10 mouse cellular contexts compared by ENCODE assay signal in the genomic region with DNA sequence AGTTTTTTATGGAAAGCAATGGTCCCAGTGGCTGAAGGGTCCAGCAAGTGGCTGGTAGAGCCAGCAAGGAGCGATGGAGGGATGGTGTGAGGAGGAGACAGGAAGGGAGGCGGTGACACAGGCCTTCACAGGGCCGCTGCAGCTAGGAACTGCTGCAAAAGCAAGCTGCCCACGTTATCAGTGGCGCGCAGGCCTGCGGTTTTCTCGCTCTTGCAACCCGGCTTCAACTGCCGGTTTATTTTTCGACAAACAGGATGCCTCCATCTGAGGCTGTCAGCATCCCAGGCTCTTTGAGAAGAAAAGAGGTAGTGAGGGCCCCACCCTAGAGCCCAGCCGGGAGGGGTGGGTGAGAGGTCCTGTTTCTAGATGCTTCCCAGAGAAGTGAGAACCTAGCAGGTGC. TPM values are rescaled to one million over a fixed set of nuclear protein-coding genes. Genes with fewer than 3 reads are reported as not detected.
DNase-seq lines count a peak whose midpoint lies in the region; ATAC-seq and TF ChIP-seq lines count a peak whose summit lies in the region.
"Had no signal": no experiment of that assay in that cellular context is flagged by ENCODE, and none has a peak within 500 bp of the region (broad histone marks: within the 10 kb centered on the region; RNA-seq: fewer than 3 reads in every experiment).

No protein-coding gene starts in this region.

- ATAC-seq in intestine, embryonic 15.5 days: peak; percentile 39; the same call in 1 of the 2 replicates
- ATAC-seq in intestine, postnatal 0 days: no peak
- ATAC-seq in erythroid progenitor cell, adult 5-6 weeks (replicated peaks; ENCODE audit: low FRiP score, poor library complexity, severe bottlenecking): peak; percentile 93

- H3K4me2 ChIP-seq in intestine, embryonic 15.5 days (replicated peaks): no peak overlapping the region
- H3K4me2 ChIP-seq in intestine, postnatal 0 days (replicated peaks; ENCODE audit: low read depth): no peak overlapping the region
- H3K4me2 ChIP-seq: neural tube, embryonic 12.5 days had no signal

- no peaks in the 10 kb centered on the region for H3K36me3 ChIP-seq in intestine, embryonic 15.5 days
- H3K36me3 ChIP-seq in intestine, postnatal 0 days (ENCODE audit: control insufficient read depth, insufficient read depth): no peaks in the 10 kb centered on the region
- H3K36me3 ChIP-seq in thymus, adult 2 months (ENCODE audit: control insufficient read depth, insufficient read depth, low read length): no peaks in the 10 kb centered on the region
- H3K36me3 ChIP-seq: neural tube, embryonic 12.5 days had no signal

- no peaks in the 10 kb centered on the region for H3K4me1 ChIP-seq in intestine, embryonic 15.5 days (replicated peaks)
- H3K4me1 ChIP-seq in intestine, postnatal 0 days (replicated peaks; ENCODE audit: control insufficient read depth, insufficient read depth, low read length): no peaks in the 10 kb centered on the region
- H3K4me1 ChIP-seq in thymus, adult 2 months (replicated peaks; ENCODE audit: control insufficient read depth, insufficient read depth, low read length): peaks cover 56% of the 10 kb centered on the region
- H3K4me1 ChIP-seq: neural tube, embryonic 12.5 days had no signal

- H3K27me3 ChIP-seq in intestine, embryonic 15.5 days (replicated peaks): no peaks in the 10 kb centered on the region
- H3K27me3 ChIP-seq in intestine, postnatal 0 days (replicated peaks; ENCODE audit: control insufficient read depth, insufficient read depth, low read length): no peaks in the 10 kb centered on the region
- H3K27me3 ChIP-seq in thymus, adult 2 months (ENCODE audit: control insufficient read depth, insufficient read depth, low read length): no peaks in the 10 kb centered on the region
- H3K27me3 ChIP-seq: neural tube, embryonic 12.5 days had no signal

- TF ChIP-seq POLR2A in thymus, adult 2 months (IDR thresholded peaks at IDR 0.05; ENCODE audit: control insufficient read depth, extremely low read depth, insufficient read depth, low read length, poor library complexity): peak; percentile 61

- TF ChIP-seq CTCF in intestine, postnatal 0 days (IDR thresholded peaks at IDR 0.05; ENCODE audit: low read depth): no peak
- TF ChIP-seq CTCF in thymus, adult 2 months (IDR thresholded peaks at IDR 0.05; ENCODE audit: borderline replicate concordance, control insufficient read depth, extremely low read depth, insufficient read depth, low read length, poor library complexity): peak; percentile 48; the same call in 1 of the 2 replicates

- no peak overlapping the region for H3K9ac ChIP-seq in intestine, embryonic 15.5 days
- H3K9ac ChIP-seq in intestine, postnatal 0 days (ENCODE audit: low read depth, low read length): no peak overlapping the region
- H3K9ac ChIP-seq: neural tube, embryonic 12.5 days had no signal

- H3K27ac ChIP-seq in intestine, embryonic 15.5 days: no peak overlapping the region
- no peak overlapping the region for H3K27ac ChIP-seq in intestine, postnatal 0 days (ENCODE audit: low read depth, low read length)
- H3K27ac ChIP-seq in thymus, adult 2 months (ENCODE audit: control insufficient read depth, insufficient read depth, low read length): peak overlapping the region; percentile 96
- H3K27ac ChIP-seq: neural tube, embryonic 12.5 days had no signal

- peak; percentile 65 to 68 for DNase-seq in lung, postnatal 4 days
- DNase-seq in thymus, adult 2 months: peak; percentile 85
- DNase-seq in left cerebral cortex, postnatal 14 days (ENCODE audit: low spot score in 2 of 2): no peak
- DNase-seq in gastrocnemius, postnatal 4 days (ENCODE audit: low spot score in 2 of 2): no peak
- no peak for DNase-seq in cerebellum, adult 11-12 months
- DNase-seq: cerebellum, postnatal 10 days had no signal

- H3K9me3 ChIP-seq in intestine, embryonic 15.5 days: no peaks in the 10 kb centered on the region
- no peaks in the 10 kb centered on the region for H3K9me3 ChIP-seq in intestine, postnatal 0 days (ENCODE audit: control insufficient read depth)
- H3K9me3 ChIP-seq: neural tube, embryonic 12.5 days had no signal

- 62% methylated on average over 12 of the region's 12 CpGs for WGBS in intestine, embryonic 15.5 days
- WGBS in intestine, postnatal 0 days: 79% methylated on average over 12 of the region's 12 CpGs
- WGBS in thymus, adult 2 months: under 1% methylated on average over 12 of the region's 12 CpGs

- no peak overlapping the region for H3K4me3 ChIP-seq in intestine, embryonic 15.5 days (replicated peaks)
- H3K4me3 ChIP-seq in intestine, postnatal 0 days (ENCODE audit: low read depth, low read length): no peak overlapping the region
- peak overlapping the region; percentile 27 for H3K4me3 ChIP-seq in thymus, adult 2 months (ENCODE audit: control insufficient read depth, insufficient read depth, low read length)
- H3K4me3 ChIP-seq: neural tube, embryonic 12.5 days had no signal

- intact Hi-C loops in left cerebral cortex, postnatal 14 days (cut with DNase I): no loop called here

RNA-seq across cellular contexts. Expression of a gene that starts 24.4 kb away (rescaled TPM):
- 2.5 and 3.0 TPM in 2 replicates for polyA plus RNA-seq in intestine, embryonic 15.5 days (2015; fragmentation: Nextera tagmentation; extraction: Ambion mirVana)
- polyA plus RNA-seq in intestine, postnatal 0 days (2015; fragmentation: Nextera tagmentation; extraction: Ambion mirVana): 1.7 TPM in 2 replicates
- 66.7 and 107 TPM in 2 replicates for total RNA-seq in erythroid progenitor cell, adult 5-6 weeks (2015; ENCODE audit: low replicate concordance)
- total RNA-seq in erythroid progenitor cell, adult 5-6 weeks (2017; ENCODE audit: low replicate concordance): 57.8 and 59.5 TPM in 2 replicates
- polyA plus RNA-seq in thymus, adult 2 months (2012; rRNA removed): 87.4 and 128 TPM in 2 replicates
- 1 to 10 TPM; 1.4 to 1.8 TPM for total RNA-seq in left cerebral cortex, postnatal 14 days (2021)
- total RNA-seq in gastrocnemius, postnatal 4 days (2021): 10 to 100 TPM; 11.1 to 11.6 TPM

Comparison
In these comparisons a context has a peak if more than half of its experiments do, and no peak if none do; other contexts are left out.
1. DNase-seq: peak in lung, postnatal 4 days (2 of 2) and thymus, adult 2 months (single experiment); none in left cerebral cortex, postnatal 14 days (0 of 2), gastrocnemius, postnatal 4 days (0 of 2) and cerebellum, adult 11-12 months (single experiment).
2. RNA of a gene that starts 24.4 kb away (total RNA-seq): 57.8 to 107 TPM in erythroid progenitor cell, adult 5-6 weeks; 11.1 to 11.6 TPM in gastrocnemius, postnatal 4 days and 1.4 to 1.8 TPM in left cerebral cortex, postnatal 14 days; every median in the first group is over 4 times any median in the second.